Mouse (Mus musculus) forelimb bud, embryonic 11.5 days (tissue): ENCODE results near the gene 9930021J03Rik.

Experiments
- DNase-seq: peaks from one replicate; pipeline ENCODE4 v3.0.0-alpha.2; 2012; ENCODE audit warnings: low read depth, low spot score

The 9930021J03Rik gene

GRCm38 (mm10) chr19:29805917-29806785, at the start of gene 9930021J03Rik:
TSS of gene 9930021J03Rik (minus strand) at chr19:29805989.
- DNase-seq = peak; percentile 99

DNA sequence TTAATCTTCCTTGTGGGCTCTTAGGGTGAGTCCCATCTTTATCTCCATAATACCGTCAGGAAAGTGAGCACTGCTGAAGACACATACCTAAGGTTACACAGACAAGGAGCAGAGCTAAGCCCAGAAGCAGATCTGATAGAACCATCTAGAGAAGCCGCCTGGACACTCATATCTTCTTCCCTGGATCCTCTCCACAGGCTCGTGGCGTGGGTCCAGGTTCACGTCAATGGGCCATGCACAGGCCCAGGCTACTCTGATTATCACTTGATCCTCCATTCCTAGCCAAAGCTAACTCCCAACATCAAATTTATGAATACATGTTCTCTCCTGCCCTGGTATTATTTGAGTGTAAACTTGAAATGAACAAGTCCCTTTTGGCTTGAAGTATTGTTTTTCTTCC, 47.9 kb upstream of the 9930021J03Rik start:
- DNase-seq = no peak

GRCm38 (mm10) chr19:29851036-29851690, 45.4 kb upstream of the 9930021J03Rik start:
- no peak for DNase-seq

GRCm38 (mm10) chr19:29849924-29850551, 44.2 kb upstream of the 9930021J03Rik start:
- no peak for DNase-seq

DNA sequence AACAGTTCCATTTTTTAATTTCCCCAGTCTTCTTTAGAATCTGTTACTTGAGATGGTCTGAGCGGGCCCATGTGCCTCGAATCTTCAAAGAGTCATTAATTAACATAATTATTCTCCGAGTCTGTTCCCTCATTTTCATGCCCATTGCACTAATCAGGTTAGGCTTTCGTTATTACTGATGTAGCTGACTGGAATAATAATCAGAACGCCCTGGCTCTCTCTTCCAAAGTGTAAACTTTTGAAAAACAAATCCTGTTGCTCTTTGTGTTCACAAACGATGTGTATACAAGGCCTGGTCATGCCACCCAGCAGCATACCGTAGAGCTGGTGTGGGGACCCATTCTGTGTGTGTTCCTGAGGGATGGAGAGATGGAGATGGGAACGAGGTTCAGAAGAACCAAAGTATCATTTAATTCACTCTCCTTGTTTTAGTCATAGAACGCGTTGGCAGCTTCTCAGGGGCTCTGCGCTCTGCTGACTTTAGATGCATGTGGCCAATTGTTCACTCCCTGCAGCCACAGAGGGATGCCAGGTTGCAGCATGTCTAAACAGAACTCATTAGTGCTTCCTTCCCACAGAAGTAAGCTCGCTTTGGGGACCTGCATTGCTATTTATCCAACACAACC, 38.4 kb upstream of the 9930021J03Rik start:
- no peak for DNase-seq

DNA sequence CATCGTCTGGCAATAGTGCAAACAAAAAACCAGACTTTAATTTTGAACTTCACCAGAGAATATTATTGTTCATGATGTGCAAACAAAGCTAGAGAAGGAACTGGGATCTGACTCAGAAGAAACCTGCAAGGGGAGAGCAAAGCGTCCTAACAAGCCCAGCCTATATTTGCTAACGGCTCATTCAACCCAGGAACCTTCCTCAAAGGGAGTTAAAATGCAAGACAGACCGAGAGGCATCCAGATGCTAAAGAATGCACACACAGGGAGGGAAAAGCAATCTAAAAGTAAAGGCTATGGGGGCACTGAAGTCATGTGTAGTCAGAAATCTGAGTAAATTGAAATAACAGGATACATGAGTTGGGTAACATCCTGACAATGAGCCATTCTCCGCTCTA, 37.8 kb upstream of the 9930021J03Rik start:
- DNase-seq = no peak

GRCm38 (mm10) chr19:29842973-29843372, 37.2 kb upstream of the 9930021J03Rik start:
- peak; percentile 18 for DNase-seq

DNA sequence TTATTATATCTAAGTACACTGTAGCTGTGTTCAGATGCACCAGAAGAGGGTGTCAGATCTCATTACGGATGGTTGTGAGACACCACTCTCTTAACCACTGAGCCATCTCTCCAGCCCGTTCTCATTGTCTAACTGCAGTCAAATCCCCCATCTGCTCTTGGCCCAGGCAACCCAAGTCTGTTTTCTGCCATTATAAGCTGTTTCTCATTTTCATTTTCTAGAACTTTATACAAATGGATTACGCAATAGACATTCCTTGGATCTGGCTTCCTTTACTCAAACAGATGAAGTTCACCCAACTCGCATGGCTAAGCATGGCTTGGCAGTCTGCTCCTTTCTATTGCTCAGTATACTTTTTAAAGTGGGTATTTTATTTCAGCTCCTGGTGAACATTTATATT, 34.9 kb upstream of the 9930021J03Rik start:
- DNase-seq = no peak

- DNase-seq = no peak
Observed at GRCm38 (mm10) chr19:29838636-29839135, 32.9 kb upstream of the 9930021J03Rik start.

- DNase-seq = no peak
Observed at GRCm38 (mm10) chr19:29838171-29838570, 32.4 kb upstream of the 9930021J03Rik start.

- DNase-seq = no peak
Observed at GRCm38 (mm10) chr19:29835364-29836034, 29.7 kb upstream of the 9930021J03Rik start.

- no peak for DNase-seq
Observed at GRCm38 (mm10) chr19:29830911-29831310, 25.1 kb upstream of the 9930021J03Rik start.

DNA sequence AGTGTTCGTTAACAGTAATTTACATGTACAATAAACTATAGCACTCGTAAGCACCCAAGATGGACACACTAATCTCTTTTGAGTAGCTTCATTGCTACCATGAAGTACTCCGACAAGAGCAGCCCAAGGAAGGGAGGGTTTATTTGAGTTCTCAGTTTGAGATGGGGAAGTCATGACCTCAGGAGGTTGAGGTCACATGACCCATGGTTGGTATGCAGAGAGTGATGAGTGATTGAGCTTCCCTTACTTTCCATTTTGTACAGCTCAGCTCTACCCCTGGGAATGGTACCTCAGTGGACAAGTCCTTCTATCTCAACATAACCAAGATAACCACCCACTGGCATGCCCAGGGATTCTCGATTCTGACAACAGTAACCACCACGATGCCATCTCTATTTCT, 22.8 kb upstream of the 9930021J03Rik start:
- DNase-seq = no peak

- DNase-seq = no peak
Observed at GRCm38 (mm10) chr19:29826686-29827085, 20.9 kb upstream of the 9930021J03Rik start.

DNA sequence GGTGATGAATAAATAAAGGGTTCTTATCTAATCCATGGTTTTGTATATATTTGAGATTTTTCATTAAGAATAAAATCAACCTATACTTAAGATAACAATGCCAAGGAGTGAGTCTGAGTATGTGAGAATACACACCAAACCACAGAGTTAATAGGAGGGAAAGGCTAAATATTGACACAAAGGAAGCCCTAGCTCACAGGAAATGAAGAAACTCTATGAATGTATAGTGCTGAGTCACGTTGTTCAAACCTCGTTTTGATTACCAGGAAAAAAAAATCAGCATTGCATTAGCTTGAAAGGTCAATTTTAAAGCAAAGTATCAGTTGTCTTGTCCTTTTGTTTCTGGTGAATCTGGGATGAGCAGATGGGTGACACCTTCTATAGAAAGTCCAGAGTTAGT, 19.2 kb upstream of the 9930021J03Rik start:
- no peak for DNase-seq

GRCm38 (mm10) chr19:29824034-29824700, 18.4 kb upstream of the 9930021J03Rik start:
- DNase-seq = no peak

DNA sequence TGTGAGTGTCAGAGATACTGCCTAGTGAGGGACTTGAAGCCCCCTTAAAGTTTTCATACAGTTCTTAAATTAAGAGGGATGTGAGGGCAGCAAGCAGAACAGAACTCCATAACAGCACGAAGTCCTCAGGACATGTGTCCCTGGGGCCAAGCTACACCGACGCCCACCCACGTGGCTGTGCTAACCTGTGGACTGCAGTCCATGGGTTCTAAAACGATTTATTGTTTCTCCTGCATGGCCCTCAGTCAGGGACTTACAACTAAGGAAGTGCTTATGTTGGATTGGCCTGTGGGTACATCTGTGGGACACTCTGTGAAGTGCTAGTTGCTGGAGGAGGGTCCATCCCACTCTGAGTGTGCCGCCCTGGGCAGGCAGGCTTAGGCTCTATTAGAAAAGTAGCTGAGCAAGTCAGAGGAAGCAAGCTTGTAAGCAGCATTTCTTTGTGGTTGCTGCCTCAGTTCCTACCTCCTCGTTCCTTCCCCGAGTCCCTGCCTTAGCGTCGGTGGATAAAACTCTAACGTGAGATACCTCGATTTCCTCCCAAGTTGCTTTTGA, 17.7 kb upstream of the 9930021J03Rik start:
- DNase-seq = no peak

- DNase-seq = peak; percentile 61
Observed at GRCm38 (mm10) chr19:29820966-29821365, 15.2 kb upstream of the 9930021J03Rik start.

- peak; percentile 76 for DNase-seq
Observed at GRCm38 (mm10) chr19:29812581-29813460, 7.0 kb upstream of the 9930021J03Rik start, which contains the start of gene Ranbp6. TSS of gene Ranbp6 (minus strand) at chr19:29812974.
